Mouse (Mus musculus): ENCODE measurements at regions not wholly inside any gene's neighbourhood (a gene's known extent, or its start where the extent isn't known, plus 50 kb on each side); places are given as distances from the start of the nearest gene placed in this dataset.

GRCm38 (mm10) chr1:61139984-61140648 is 162.4 kb downstream of the Icos start:
- WGBS: 35% methylated on average over 10 of the region's 10 CpGs
- DNase-seq (ENCODE audit: low spot score) (no peak), ATAC-seq (ENCODE audit: low FRiP score, low read depth) (no peak)
- TF ChIP-seq POLR2A (IDR thresholded peaks at IDR 0.05; ENCODE audit: borderline replicate concordance, extremely low read depth, insufficient read depth, insufficient read length): no peak
- Histone ChIP-seq H3K4me1 (ENCODE audit: control insufficient read depth, insufficient read depth, low read length) (peaks cover 42% of the 10 kb centered on the region), H3K9me3 (ENCODE audit: control insufficient read depth, low read length) (no peaks in the 10 kb centered on the region), H3K36me3 (ENCODE audit: control insufficient read depth, insufficient read depth, low read length) (no peaks in the 10 kb centered on the region), H3K4me2 (replicated peaks; ENCODE audit: low read depth, low read length, severe bottlenecking) (peak overlapping the region; percentile 45; the same call in 1 of the 2 replicates), H3K27ac (replicated peaks; ENCODE audit: low read depth, low read length) (no peak overlapping the region), H3K27me3 (ENCODE audit: control insufficient read depth, insufficient read depth, low read length) (no peaks in the 10 kb centered on the region), H3K9ac (ENCODE audit: low read depth, low read length, severe bottlenecking) (no peak overlapping the region), H3K4me3 (replicated peaks; ENCODE audit: low read length) (no peak overlapping the region)

DNA sequence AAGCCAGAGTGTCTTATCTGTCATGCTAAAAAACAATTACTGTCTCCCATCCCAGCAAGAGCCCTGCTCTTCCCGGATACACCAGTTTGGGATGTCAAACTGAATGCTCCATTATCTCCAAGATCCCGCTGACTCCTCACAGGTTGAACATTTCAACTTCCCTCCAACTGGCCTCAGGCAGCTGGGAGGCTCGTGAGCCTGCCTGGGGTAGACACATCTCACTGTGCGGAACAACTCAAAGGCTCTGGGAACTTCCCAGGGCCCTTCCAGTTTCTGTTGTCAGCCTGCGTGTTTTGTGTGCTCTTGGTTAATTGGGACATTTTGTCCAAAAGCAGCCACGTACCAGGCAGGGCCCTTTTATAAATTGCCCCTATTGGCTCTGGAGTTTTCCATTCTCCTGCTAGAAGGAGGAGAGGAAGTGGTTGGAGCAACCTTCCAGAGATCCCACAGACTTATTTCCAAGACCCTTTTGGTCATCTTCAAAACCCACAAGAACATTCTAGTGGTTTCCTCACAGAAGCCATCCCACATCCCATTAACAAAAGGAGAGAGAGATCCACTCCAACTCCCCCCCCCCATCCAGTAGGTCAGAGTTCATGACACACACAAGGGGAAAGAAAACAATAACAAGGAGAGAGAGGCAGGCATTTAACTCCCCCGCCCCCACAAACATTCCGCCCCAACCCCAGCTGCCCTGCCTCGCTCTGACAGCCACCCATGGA is 163.3 kb downstream of the Icos start:
- DNase-seq (ENCODE audit: low spot score) (no peak), ATAC-seq (ENCODE audit: low FRiP score, low read depth) (no peak)
- H3K36me3 ChIP-seq (ENCODE audit: control insufficient read depth, insufficient read depth, low read length): no peaks in the 10 kb centered on the region
- H3K4me1 ChIP-seq (ENCODE audit: control insufficient read depth, insufficient read depth, low read length): peaks cover 42% of the 10 kb centered on the region
- H3K27ac ChIP-seq (replicated peaks; ENCODE audit: low read depth, low read length): no peak overlapping the region
- no peaks in the 10 kb centered on the region for H3K9me3 ChIP-seq (ENCODE audit: control insufficient read depth, low read length)
- no peaks in the 10 kb centered on the region for H3K27me3 ChIP-seq (ENCODE audit: control insufficient read depth, insufficient read depth, low read length)
- TF ChIP-seq POLR2A (IDR thresholded peaks at IDR 0.05; ENCODE audit: borderline replicate concordance, extremely low read depth, insufficient read depth, insufficient read length): no peak
- H3K9ac ChIP-seq (ENCODE audit: low read depth, low read length, severe bottlenecking): no peak overlapping the region
- 30% methylated on average over 9 of the region's 9 CpGs for WGBS
- H3K4me2 ChIP-seq (replicated peaks; ENCODE audit: low read depth, low read length, severe bottlenecking): 0 out of 2 replicates have a peak overlapping the region, but pooled peaks have one; percentile 32
- H3K4me3 ChIP-seq (replicated peaks; ENCODE audit: low read length): no peak overlapping the region

DNA sequence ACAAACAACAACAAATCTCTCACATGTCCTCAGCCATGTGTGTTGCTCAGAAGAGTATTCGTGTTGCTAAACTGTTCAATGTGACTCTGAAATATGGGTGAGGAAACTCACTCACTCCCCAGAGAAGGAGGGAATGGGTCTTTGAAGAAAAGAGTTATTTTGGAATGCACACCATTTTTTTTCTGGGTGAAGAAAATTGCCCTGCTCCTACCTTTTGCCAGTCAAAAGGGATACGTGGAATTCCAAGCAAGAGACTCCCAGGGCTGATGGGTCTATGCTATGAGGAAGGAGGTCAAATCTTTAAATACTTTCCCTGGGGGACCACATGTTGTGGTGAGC is 163.8 kb downstream of the Icos start:
- Histone ChIP-seq H3K4me3 (replicated peaks; ENCODE audit: low read length) (no peak overlapping the region), H3K9ac (ENCODE audit: low read depth, low read length, severe bottlenecking) (no peak overlapping the region), H3K27ac (replicated peaks; ENCODE audit: low read depth, low read length) (no peak overlapping the region), H3K4me1 (ENCODE audit: control insufficient read depth, insufficient read depth, low read length) (peaks cover 44% of the 10 kb centered on the region), H3K9me3 (ENCODE audit: control insufficient read depth, low read length) (no peaks in the 10 kb centered on the region), H3K27me3 (ENCODE audit: control insufficient read depth, insufficient read depth, low read length) (no peaks in the 10 kb centered on the region), H3K36me3 (ENCODE audit: control insufficient read depth, insufficient read depth, low read length) (no peaks in the 10 kb centered on the region), H3K4me2 (replicated peaks; ENCODE audit: low read depth, low read length, severe bottlenecking) (peak overlapping the region; percentile 32)
- DNase-seq (ENCODE audit: low spot score) (no peak), ATAC-seq (ENCODE audit: low FRiP score, low read depth) (0 out of 2 replicates have a peak, but pooled peaks have one; percentile 23)
- 5% methylated on average over 2 of the region's 2 CpGs for WGBS
- TF ChIP-seq POLR2A (IDR thresholded peaks at IDR 0.05; ENCODE audit: borderline replicate concordance, extremely low read depth, insufficient read depth, insufficient read length): no peak

DNA sequence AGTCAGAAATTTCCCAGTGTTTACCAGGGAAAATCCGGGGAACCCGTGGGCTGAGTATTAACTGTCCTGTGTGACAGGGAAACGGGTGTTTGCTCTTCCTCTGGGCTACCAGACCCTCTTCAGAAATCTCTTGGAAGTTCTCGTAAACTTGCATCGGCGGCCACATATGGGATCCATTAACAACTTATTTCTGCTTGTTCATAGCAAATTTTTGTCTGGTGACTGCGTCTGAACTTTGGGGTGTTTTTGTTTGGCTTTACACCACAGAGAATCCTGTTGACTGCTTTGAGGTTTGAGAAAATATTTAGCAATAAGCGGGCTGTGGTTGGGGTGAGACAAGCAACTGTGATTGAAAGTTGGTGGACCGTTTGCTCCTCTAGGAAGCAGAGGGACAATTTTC is 164.2 kb downstream of the Icos start:
- H3K36me3 ChIP-seq (ENCODE audit: control insufficient read depth, insufficient read depth, low read length): no peaks in the 10 kb centered on the region
- no peaks in the 10 kb centered on the region for H3K9me3 ChIP-seq (ENCODE audit: control insufficient read depth, low read length)
- TF ChIP-seq POLR2A (IDR thresholded peaks at IDR 0.05; ENCODE audit: borderline replicate concordance, extremely low read depth, insufficient read depth, insufficient read length): no peak
- no peak overlapping the region for H3K9ac ChIP-seq (ENCODE audit: low read depth, low read length, severe bottlenecking)
- ATAC-seq (ENCODE audit: low FRiP score, low read depth) (peak; percentile 35; the same call in 1 of the 2 replicates), DNase-seq (ENCODE audit: low spot score) (peak; percentile 73)
- H3K4me3 ChIP-seq (replicated peaks; ENCODE audit: low read length): no peak overlapping the region
- no peaks in the 10 kb centered on the region for H3K27me3 ChIP-seq (ENCODE audit: control insufficient read depth, insufficient read depth, low read length)
- peak overlapping the region; percentile 32 for H3K4me2 ChIP-seq (replicated peaks; ENCODE audit: low read depth, low read length, severe bottlenecking)
- H3K27ac ChIP-seq (replicated peaks; ENCODE audit: low read depth, low read length): 0 out of 2 replicates have a peak overlapping the region, but pooled peaks have one; percentile 0
- WGBS: 11% methylated on average over 9 of the region's 9 CpGs
- peaks cover 45% of the 10 kb centered on the region for H3K4me1 ChIP-seq (ENCODE audit: control insufficient read depth, insufficient read depth, low read length)

GRCm38 (mm10) chr1:61143030-61143753 is 165.5 kb downstream of the Icos start:
- Histone ChIP-seq H3K9ac (ENCODE audit: low read depth, low read length, severe bottlenecking) (no peak overlapping the region), H3K36me3 (ENCODE audit: control insufficient read depth, insufficient read depth, low read length) (no peaks in the 10 kb centered on the region), H3K27ac (replicated peaks; ENCODE audit: low read depth, low read length) (no peak overlapping the region), H3K4me2 (replicated peaks; ENCODE audit: low read depth, low read length, severe bottlenecking) (no peak overlapping the region), H3K9me3 (ENCODE audit: control insufficient read depth, low read length) (no peaks in the 10 kb centered on the region), H3K4me3 (replicated peaks; ENCODE audit: low read length) (no peak overlapping the region), H3K4me1 (ENCODE audit: control insufficient read depth, insufficient read depth, low read length) (peaks cover 45% of the 10 kb centered on the region), H3K27me3 (ENCODE audit: control insufficient read depth, insufficient read depth, low read length) (no peaks in the 10 kb centered on the region)
- DNase-seq (ENCODE audit: low spot score) (no peak), ATAC-seq (ENCODE audit: low FRiP score, low read depth) (peak; percentile 66)
- no peak for TF ChIP-seq POLR2A (IDR thresholded peaks at IDR 0.05; ENCODE audit: borderline replicate concordance, extremely low read depth, insufficient read depth, insufficient read length)
- WGBS: 24% methylated on average over 14 of the region's 14 CpGs
